Mouse (Mus musculus): Measurements from ENCODE around the gene Arhgef28.

GRCm38 (mm10) chr13:98235451-98235850 is 29.2 kb upstream of the Arhgef28 start:
- TF ChIP-seq POLR2A (IDR thresholded peaks at IDR 0.05; ENCODE audit: extremely low read depth, insufficient read depth, low read length) (no peak), CTCF (IDR thresholded peaks at IDR 0.05; ENCODE audit: extremely low read depth, insufficient read depth, low read length) (no peak)
